Mouse (Mus musculus): ENCODE data around the gene Taar9. TPM values are rescaled to one million over a fixed set of nuclear protein-coding genes. Genes with fewer than 3 reads are reported as not detected.
"Not testable (repeated sequence)": the region's sequence is repeated elsewhere in the genome, so short reads cannot be mapped to it uniquely, and the experiment has no call there.

Taar9 gene
- polyA plus RNA-seq, 1 experiment from 2014 or later, result not detected

- no peak overlapping the region for H3K9ac ChIP-seq (ENCODE audit: low read length)
- ATAC-seq (ENCODE audit: low read depth), result peak; percentile 83
- WGBS, result 16% methylated on average over 5 of the region's 5 CpGs
Measured at GRCm38 (mm10) chr10:24132273-24132672, 22.9 kb upstream of the Taar9 start.

DNA sequence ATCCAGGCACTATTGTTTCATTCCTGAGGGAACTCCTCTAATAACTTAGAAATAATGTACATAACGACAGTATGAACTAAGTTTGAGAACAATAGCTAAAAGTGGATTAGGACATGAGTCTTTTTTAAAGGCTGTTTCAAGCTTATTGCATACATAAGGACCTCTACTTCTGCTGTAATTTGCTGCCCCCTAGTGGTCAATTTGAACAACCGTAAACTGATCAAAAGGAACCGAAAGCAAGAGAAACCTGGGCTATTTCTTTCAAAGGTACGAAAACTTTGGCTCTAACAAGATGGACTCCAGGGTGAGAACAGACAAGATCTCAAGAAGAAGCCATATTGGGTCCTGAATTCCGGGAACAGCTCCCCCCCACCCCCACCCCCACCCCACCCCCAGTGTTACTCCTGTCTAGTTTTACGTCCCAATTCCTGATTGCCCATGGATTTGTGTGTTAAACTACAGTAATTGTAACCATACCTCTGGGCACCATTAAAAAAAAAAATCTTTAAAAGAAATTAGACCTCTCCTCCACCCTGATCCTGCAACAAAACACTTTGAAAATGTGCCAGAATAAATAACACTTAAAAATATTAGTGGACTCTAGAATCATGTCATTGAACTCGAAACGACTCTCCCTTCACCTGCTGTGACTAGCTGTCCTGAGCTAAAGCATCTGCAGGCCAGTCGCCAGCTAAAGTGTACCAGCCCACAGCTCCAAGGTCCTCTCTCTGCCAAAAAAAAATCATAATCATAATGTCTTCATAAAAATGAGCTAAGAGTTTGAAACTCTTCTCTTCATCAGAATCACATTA lies 22.3 kb upstream of the Taar9 start:
- Histone ChIP-seq H3K27ac (ENCODE audit: low read length) (peak overlapping the region; percentile 79), H3K4me1 (replicated peaks; ENCODE audit: control insufficient read depth, insufficient read depth, low read length) (0 out of 2 replicates have a peak, but pooled peaks cover 2% of the 10 kb centered on the region), H3K9me3 (ENCODE audit: control insufficient read depth, low read length) (no peaks in the 10 kb centered on the region), H3K9ac (ENCODE audit: low read length) (peak overlapping the region; percentile 39; the same call in 1 of the 2 replicates), H3K36me3 (ENCODE audit: control insufficient read depth, insufficient read depth, low read length) (no peaks in the 10 kb centered on the region), H3K4me2 (ENCODE audit: low read depth, low read length) (peak overlapping the region; percentile 52), H3K27me3 (ENCODE audit: control insufficient read depth, insufficient read depth, low read depth, low read length) (no peaks in the 10 kb centered on the region), H3K4me3 (ENCODE audit: low read length) (peak overlapping the region; percentile 35)
- WGBS, result 16% methylated on average over 9 of the region's 9 CpGs
- peak; percentile 72 for ATAC-seq (ENCODE audit: low read depth)

More at GRCm38 (mm10) chr10:24132273-24132672, 22.9 kb upstream of the Taar9 start:
- Histone ChIP-seq H3K27me3 (ENCODE audit: control insufficient read depth, insufficient read depth, low read depth, low read length) (no peaks in the 10 kb centered on the region), H3K4me3 (ENCODE audit: low read length) (no peak overlapping the region), H3K27ac (ENCODE audit: low read length) (peak overlapping the region; percentile 79), H3K9me3 (ENCODE audit: control insufficient read depth, low read length) (no peaks in the 10 kb centered on the region), H3K4me2 (ENCODE audit: low read depth, low read length) (peak overlapping the region; percentile 52; the same call in 1 of the 2 replicates), H3K4me1 (replicated peaks; ENCODE audit: control insufficient read depth, insufficient read depth, low read length) (0 out of 2 replicates have a peak, but pooled peaks cover 2% of the 10 kb centered on the region), H3K36me3 (ENCODE audit: control insufficient read depth, insufficient read depth, low read length) (no peaks in the 10 kb centered on the region)

- no peaks in the 10 kb centered on the region for H3K36me3 ChIP-seq (ENCODE audit: control insufficient read depth, insufficient read depth, low read length)
- ATAC-seq (ENCODE audit: low read depth), result 0 out of 2 replicates have a peak, but pooled peaks have one; percentile 28
- no peaks in the 10 kb centered on the region for H3K27me3 ChIP-seq (ENCODE audit: control insufficient read depth, insufficient read depth, low read depth, low read length)
- H3K9ac ChIP-seq (ENCODE audit: low read length), result no peak overlapping the region
- no peak overlapping the region for H3K4me3 ChIP-seq (ENCODE audit: low read length)
- H3K4me1 ChIP-seq (replicated peaks; ENCODE audit: control insufficient read depth, insufficient read depth, low read length), result no peaks in the 10 kb centered on the region
- no peak overlapping the region for H3K27ac ChIP-seq (ENCODE audit: low read length)
- WGBS, result 43% methylated on average over 6 of the region's 6 CpGs
- peaks cover 5% of the 10 kb centered on the region; the same call in 1 of the 2 replicates for H3K9me3 ChIP-seq (ENCODE audit: control insufficient read depth, low read length)
- no peak overlapping the region for H3K4me2 ChIP-seq (ENCODE audit: low read depth, low read length)
Measured at GRCm38 (mm10) chr10:24111116-24111778, 1.9 kb upstream of the Taar9 start.

- Histone ChIP-seq H3K9me3 (ENCODE audit: control insufficient read depth, low read length) (no peaks in the 10 kb centered on the region), H3K4me2 (ENCODE audit: low read depth, low read length) (no peak overlapping the region), H3K27me3 (ENCODE audit: control insufficient read depth, insufficient read depth, low read depth, low read length) (no peaks in the 10 kb centered on the region), H3K4me3 (ENCODE audit: low read length) (no peak overlapping the region), H3K36me3 (ENCODE audit: control insufficient read depth, insufficient read depth, low read length) (no peaks in the 10 kb centered on the region), H3K27ac (ENCODE audit: low read length) (no peak overlapping the region), H3K9ac (ENCODE audit: low read length) (no peak overlapping the region), H3K4me1 (replicated peaks; ENCODE audit: control insufficient read depth, insufficient read depth, low read length) (no peaks in the 10 kb centered on the region)
- WGBS, result 62% methylated on average over 3 of the region's 3 CpGs
- no peak for ATAC-seq (ENCODE audit: low read depth)
Measured at GRCm38 (mm10) chr10:24108236-24108635, 1.1 kb downstream of the Taar9 start.

DNA sequence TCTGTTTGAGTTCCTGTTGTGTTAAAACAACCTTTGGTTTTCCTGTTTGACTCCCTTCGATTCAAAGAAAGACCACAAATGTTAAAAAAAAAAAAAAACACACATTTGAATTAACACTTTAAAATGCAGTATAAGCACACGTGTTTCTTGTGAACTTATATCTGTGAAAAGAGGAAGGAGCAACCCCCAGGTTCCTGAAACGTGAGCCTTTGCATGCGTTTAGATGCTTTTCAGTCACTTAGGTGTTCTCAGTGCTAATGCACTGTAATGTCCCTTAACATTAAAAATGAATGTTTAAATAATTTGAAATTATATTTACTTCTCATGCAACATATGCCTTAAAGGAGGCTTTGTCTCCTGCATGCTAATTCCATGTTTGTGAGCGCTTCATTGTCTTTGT lies 1.6 kb downstream of the Taar9 start:
- no peak overlapping the region for H3K4me3 ChIP-seq (ENCODE audit: low read length)

DNA sequence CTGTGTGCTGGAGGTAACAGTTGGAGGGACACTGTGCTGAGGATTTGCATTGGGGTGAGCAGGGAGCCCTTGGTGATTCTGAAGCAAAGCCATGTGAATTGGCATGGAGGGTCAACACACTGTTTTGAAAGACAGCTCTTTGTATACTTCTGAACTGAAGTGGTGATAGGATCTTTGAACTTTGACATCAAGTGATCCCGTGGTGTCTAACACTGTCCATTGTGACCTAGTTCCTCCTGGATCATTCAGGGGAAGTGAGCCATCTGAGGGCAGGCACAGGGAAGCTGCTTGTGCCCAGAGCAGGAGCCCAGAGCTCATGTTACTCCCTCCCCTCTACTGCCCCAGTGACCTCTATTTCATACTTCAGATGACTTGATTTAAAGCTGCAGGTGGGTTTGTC lies 6.0 kb downstream of the Taar9 start:
- 13% methylated on average over 1 of the region's 1 CpGs for WGBS
- H3K27me3 ChIP-seq (ENCODE audit: control insufficient read depth, insufficient read depth, low read depth, low read length); H3K4me1 ChIP-seq (replicated peaks; ENCODE audit: control insufficient read depth, insufficient read depth, low read length); H3K9ac ChIP-seq (ENCODE audit: low read length); H3K4me3 ChIP-seq (ENCODE audit: low read length); H3K4me2 ChIP-seq (ENCODE audit: low read depth, low read length); ATAC-seq (ENCODE audit: low read depth); H3K9me3 ChIP-seq (ENCODE audit: control insufficient read depth, low read length); H3K36me3 ChIP-seq (ENCODE audit: control insufficient read depth, insufficient read depth, low read length); H3K27ac ChIP-seq (ENCODE audit: low read length): not testable (repeated sequence)

More for the DNA sequence above, 1.6 kb downstream of the Taar9 start:
- Histone ChIP-seq H3K9me3 (ENCODE audit: control insufficient read depth, low read length) (no peaks in the 10 kb centered on the region), H3K9ac (ENCODE audit: low read length) (no peak overlapping the region), H3K4me2 (ENCODE audit: low read depth, low read length) (no peak overlapping the region), H3K4me1 (replicated peaks; ENCODE audit: control insufficient read depth, insufficient read depth, low read length) (no peaks in the 10 kb centered on the region), H3K27me3 (ENCODE audit: control insufficient read depth, insufficient read depth, low read depth, low read length) (no peaks in the 10 kb centered on the region), H3K27ac (ENCODE audit: low read length) (no peak overlapping the region), H3K36me3 (ENCODE audit: control insufficient read depth, insufficient read depth, low read length) (no peaks in the 10 kb centered on the region)
- no peak for ATAC-seq (ENCODE audit: low read depth)
- WGBS, result 66% methylated on average over 5 of the region's 5 CpGs

- H3K36me3 ChIP-seq (ENCODE audit: control insufficient read depth, insufficient read depth, low read length); H3K27me3 ChIP-seq (ENCODE audit: control insufficient read depth, insufficient read depth, low read depth, low read length); H3K4me3 ChIP-seq (ENCODE audit: low read length); H3K9me3 ChIP-seq (ENCODE audit: control insufficient read depth, low read length); H3K4me2 ChIP-seq (ENCODE audit: low read depth, low read length); H3K27ac ChIP-seq (ENCODE audit: low read length); H3K4me1 ChIP-seq (replicated peaks; ENCODE audit: control insufficient read depth, insufficient read depth, low read length); ATAC-seq (ENCODE audit: low read depth); H3K9ac ChIP-seq (ENCODE audit: low read length): not testable (repeated sequence)
- WGBS, result 85% methylated on average over 1 of the region's 3 CpGs
Measured at GRCm38 (mm10) chr10:24101812-24102211, 7.5 kb downstream of the Taar9 start, which contains the start of gene Taar8c. Gene Taar8c, minus strand, starts transcription at chr10:24101912.

DNA sequence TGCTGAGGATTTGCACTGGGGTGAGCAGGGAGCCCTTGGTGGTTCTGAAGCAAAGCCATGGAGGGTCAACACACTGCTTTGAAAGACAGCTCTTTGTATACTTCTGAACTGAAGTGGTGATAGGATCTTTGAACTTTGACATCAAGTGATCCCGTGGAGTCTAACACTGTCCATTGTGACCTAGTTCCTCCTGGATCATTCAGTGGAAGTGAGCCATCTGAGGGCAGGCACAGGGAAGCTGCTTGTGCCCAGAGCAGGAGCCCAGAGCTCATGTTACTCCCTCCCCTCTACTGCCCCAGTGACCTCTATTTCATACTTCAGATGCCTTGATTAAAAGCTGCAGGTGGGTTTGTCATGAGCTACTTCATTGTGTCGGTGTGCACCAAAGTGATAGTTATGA lies 12.3 kb downstream of the Taar9 start:
- not testable (repeated sequence) for H3K9ac ChIP-seq (ENCODE audit: low read length); H3K36me3 ChIP-seq (ENCODE audit: control insufficient read depth, insufficient read depth, low read length); H3K4me2 ChIP-seq (ENCODE audit: low read depth, low read length); H3K4me1 ChIP-seq (replicated peaks; ENCODE audit: control insufficient read depth, insufficient read depth, low read length); H3K27me3 ChIP-seq (ENCODE audit: control insufficient read depth, insufficient read depth, low read depth, low read length); H3K4me3 ChIP-seq (ENCODE audit: low read length); ATAC-seq (ENCODE audit: low read depth); H3K27ac ChIP-seq (ENCODE audit: low read length); H3K9me3 ChIP-seq (ENCODE audit: control insufficient read depth, low read length)
- 16% methylated on average over 2 of the region's 2 CpGs for WGBS

- Histone ChIP-seq H3K4me2 (ENCODE audit: low read depth, low read length) (no peak within 1 kb of the TSS), H3K27me3 (ENCODE audit: control insufficient read depth, insufficient read depth, low read depth, low read length) (no peaks in the 10 kb centered on the region), H3K27ac (ENCODE audit: low read length) (no peak within 1 kb of the TSS), H3K9me3 (ENCODE audit: control insufficient read depth, low read length) (no peaks in the 10 kb centered on the region), H3K9ac (ENCODE audit: low read length) (no peak within 1 kb of the TSS), H3K4me3 (ENCODE audit: low read length) (no peak within 1 kb of the TSS), H3K4me1 (replicated peaks; ENCODE audit: control insufficient read depth, insufficient read depth, low read length) (no peaks in the 10 kb centered on the region), H3K36me3 (ENCODE audit: control insufficient read depth, insufficient read depth, low read length) (no peaks in the 10 kb centered on the region)
- WGBS, result 73% methylated on average over 2 of the region's 2 CpGs
- ATAC-seq (ENCODE audit: low read depth), result no peak
Measured at GRCm38 (mm10) chr10:24092194-24092593, 17.1 kb downstream of the Taar9 start, which contains the start of gene Taar8b. Gene Taar8b, minus strand, starts transcription at chr10:24092294.

Measured in lung, embryonic 16.5 days (tissue).